Mouse (Mus musculus) spleen, adult 2 months (tissue): ENCODE measurements around the gene Prpf4.

Experiments used
- CTCF ChIP-seq: fragments of 200-500 bp; IDR thresholded peaks from 2 replicates; pipeline ENCODE4 v1.5.1; 2011; ENCODE audit warnings: mild to moderate bottlenecking, inconsistent platforms; ENCODE audit not compliant: insufficient read depth, insufficient read length, insufficient replicate concordance; ENCODE audit errors: extremely low read depth
- POLR2A ChIP-seq: fragments of 200-500 bp; IDR thresholded peaks from 2 replicates; pipeline ENCODE4 v1.6.1; 2011; ENCODE audit warnings: low read depth, low read length, inconsistent platforms

DNA sequence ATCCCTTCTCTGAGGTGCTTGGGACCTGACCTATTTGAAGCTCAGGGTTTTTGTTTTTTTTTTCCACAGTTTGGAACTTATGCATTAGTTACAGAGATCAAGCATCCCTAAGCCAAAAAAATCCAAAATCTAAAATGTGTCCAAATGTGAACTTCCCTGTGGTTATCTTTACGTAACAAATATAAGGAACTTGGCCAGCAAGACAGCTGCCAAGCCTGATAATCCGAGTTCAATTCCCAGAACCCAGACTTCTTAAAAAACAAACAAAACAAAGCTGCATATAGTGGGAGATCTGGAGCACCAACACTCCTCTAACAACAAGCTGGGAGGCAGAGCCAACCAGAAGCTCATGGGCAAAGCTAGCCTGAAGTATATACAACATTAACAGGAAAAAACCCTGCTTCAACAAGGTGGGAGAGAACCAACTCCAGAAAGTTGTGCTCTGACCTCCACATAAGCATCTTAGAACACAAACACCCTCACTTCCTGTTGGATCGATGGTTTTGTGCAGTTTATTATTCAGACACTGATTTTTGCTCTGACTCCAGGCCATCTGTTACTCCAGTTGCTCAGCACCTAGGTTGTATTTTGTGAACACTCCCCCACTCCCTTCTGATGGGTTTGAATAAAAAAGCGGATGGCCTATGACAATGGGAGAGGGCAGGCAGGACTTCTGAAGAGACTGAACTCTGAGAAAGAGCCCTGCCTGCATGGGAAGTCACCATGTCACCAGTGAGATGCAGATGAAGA lies 10.8 kb upstream of the Prpf4 start:
- TF ChIP-seq CTCF = no peak
- TF ChIP-seq POLR2A = no peak
